Mouse (Mus musculus) megakaryocyte, embryonic 14.5 days (primary cell): ENCODE measurements around the gene Hlcs.

Experiments
- FLI1 ChIP-seq: IDR thresholded peaks from 2 replicates; pipeline ENCODE4 v1.6.1; 2012; ENCODE audit warnings: low read length, inconsistent platforms, mixed read lengths
- GATA1 ChIP-seq: IDR thresholded peaks from 3 replicates; pipeline ENCODE4 v1.6.1; 2012; ENCODE audit warnings: mixed read lengths, low read length, inconsistent platforms, borderline replicate concordance

GRCm38 (mm10) chr16:94330429-94330828 is 17.1 kb upstream of the Hlcs start:
- TF ChIP-seq FLI1 (no peak), GATA1 (no peak)
